Mouse (Mus musculus): ENCODE data around the gene Srsf12. TPM values are rescaled to one million over a fixed set of nuclear protein-coding genes. Genes with fewer than 3 reads are reported as not detected.

Gene Srsf12
- polyA plus RNA-seq, 1 experiment = not detected

- TF ChIP-seq GATA1 (IDR thresholded peaks at IDR 0.05; ENCODE audit: low read length) = no peak
These were observed 35.1 kb downstream of the Srsf12 start for GRCm38 (mm10) chr4:33243921-33244320.

DNA sequence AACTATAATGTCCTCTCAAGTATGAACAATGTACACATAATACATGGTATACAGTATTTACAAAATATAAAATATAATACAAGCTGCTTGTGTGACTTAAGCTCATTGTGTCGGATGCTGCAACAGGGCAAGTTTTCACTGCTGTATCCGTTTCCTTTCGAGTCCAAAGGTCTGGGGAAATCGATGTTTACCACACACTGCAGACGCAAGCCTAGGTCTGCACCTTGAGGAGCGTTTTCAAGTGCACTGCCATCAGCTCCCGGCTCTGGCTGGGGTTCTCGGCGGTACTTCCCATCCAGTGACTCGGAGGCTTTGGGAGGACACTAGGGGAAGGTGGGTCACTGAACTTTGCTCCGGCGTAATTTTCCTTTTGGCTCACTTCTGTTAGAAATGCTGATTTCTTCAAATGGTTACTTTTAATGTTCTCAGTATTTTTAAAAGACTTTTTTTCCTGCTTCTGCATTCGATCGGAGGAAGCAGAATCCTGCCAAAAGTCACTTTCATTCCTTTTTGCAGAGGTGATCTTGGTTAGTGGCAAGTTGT lies 37.1 kb downstream of the Srsf12 start:
- TF ChIP-seq GATA1 (IDR thresholded peaks at IDR 0.05; ENCODE audit: low read length) = no peak

GRCm38 (mm10) chr4:33247479-33248053 lies 38.8 kb downstream of the Srsf12 start:
- no peak for TF ChIP-seq GATA1 (IDR thresholded peaks at IDR 0.05; ENCODE audit: low read length)

DNA sequence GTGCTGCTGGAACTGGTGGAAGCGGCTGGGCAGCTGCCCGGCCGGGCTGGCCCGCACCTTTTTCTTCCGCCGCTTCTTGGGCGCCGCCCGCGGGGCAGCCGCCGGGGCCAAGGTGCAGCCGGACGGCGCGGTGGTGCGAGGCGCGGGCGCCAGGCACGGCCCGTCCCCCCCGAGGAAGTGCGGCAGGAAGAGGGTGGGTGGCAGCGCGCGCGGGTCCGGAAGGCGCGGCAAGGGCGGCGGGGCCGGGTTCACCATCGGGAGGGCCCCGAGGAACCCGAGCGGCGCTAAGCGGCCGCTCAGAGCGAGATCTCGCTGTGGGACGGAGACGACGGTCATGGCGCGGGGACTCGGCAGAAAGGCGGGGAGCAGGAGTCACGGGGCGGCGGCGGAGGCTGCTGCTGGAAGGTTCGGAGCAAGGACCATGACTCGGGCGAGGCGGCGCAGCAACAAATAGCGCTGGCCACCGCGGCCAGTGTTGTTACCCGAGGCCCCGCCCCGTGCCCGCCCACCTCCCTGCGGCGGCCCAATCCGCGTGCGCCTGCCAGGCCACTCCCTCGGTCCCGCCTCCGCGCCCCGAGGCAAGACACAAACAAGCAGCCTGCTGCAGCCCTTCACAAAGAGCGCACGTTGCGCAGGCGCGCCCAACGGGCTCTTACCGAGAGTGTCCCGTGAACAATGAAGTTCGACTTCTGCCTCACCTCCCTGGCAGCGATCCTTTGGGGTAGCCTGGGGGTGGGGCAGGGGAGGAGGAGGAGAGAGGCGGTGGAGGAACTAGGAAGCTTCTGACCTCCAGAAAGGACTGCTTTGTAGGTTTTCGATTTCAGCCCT lies 39.5 kb downstream of the Srsf12 start:
- TF ChIP-seq GATA1 (IDR thresholded peaks at IDR 0.05; ENCODE audit: low read length) = no peak

DNA sequence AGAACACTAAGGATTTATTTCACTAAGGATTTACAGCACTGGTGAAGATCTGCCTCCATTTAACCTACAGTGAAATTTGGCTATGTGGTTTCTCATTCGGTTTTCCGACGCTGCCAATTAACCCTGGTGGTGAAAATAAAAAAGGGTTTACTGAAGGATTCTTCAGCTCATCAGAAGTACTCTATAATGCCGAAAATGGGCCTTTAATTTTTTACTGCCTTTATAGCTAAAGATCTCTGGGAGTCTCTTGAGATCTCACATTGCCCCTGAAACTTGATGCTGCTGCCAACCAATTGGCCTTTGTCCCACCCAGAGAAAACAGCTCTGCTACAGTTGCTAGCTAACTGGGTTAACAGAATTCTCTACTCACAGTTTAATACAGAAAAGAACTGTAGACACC lies 40.1 kb downstream of the Srsf12 start:
- TF ChIP-seq GATA1 (IDR thresholded peaks at IDR 0.05; ENCODE audit: low read length) = no peak

DNA sequence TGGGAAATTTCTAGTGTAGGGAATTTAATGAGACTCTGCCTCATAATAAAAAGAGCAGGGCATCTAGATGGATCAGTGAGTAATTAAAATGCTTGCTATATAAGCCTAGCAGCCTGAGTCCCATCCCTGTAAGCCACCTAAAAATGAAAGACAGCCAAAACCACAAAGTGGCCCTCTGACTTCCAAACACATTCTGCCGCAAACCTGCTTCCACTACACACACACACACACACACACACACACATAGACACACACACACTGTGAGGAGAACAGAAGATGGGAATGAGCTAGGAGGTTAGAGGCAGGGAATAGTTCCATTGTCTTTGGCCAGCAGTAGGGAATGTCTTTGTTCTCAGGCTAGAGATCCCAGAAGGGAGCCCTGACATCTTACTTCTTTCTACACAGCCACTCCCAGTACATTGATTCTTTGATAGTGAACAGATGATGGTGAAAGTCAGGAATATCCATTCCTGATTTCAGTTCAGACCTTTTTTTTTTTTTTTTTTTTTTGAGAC lies 41.0 kb downstream of the Srsf12 start:
- TF ChIP-seq GATA1 (IDR thresholded peaks at IDR 0.05; ENCODE audit: low read length) = no peak

- TF ChIP-seq GATA1 (IDR thresholded peaks at IDR 0.05; ENCODE audit: low read length) = no peak
These were observed 42.1 kb downstream of the Srsf12 start for GRCm38 (mm10) chr4:33250867-33251266.

GRCm38 (mm10) chr4:33254706-33255105 lies 45.9 kb downstream of the Srsf12 start:
- no peak for TF ChIP-seq GATA1 (IDR thresholded peaks at IDR 0.05; ENCODE audit: low read length)

DNA sequence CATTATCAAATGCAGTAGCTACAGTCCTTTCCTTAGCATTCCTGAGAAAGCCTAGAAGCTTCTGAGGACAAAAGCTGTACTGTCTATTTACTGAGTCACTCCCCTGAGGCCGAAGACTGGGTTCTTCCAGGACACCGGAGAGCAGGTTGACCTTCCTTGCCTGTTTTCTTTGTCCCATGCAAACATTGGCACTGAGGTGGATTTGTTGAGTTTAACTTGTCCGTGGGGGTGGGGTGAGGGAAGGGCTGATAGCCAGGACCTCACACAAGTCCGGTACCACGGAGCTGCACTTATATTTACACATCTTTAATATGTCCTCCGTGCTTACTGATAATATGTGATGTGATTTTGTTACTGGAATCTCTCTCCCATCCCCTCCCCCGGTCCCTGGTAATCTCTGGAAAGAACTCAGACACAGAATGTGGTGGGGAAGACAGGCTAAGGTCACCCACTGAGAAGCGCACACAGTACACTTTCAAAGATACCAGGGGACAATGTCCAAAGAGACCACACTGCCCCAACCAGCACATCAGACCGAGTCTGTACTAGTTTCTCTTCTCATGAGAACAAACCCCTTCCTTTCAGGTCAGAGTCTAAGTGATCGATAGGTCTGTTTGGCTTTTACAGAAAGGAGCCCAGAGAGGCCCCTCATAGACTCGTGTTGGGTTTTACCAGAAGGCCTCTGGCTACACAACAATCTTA lies 48.6 kb downstream of the Srsf12 start:
- TF ChIP-seq GATA1 (IDR thresholded peaks at IDR 0.05; ENCODE audit: low read length) = no peak

GRCm38 (mm10) chr4:33260311-33260710 lies 51.5 kb downstream of the Srsf12 start:
- TF ChIP-seq GATA1 (IDR thresholded peaks at IDR 0.05; ENCODE audit: low read length) = no peak

DNA sequence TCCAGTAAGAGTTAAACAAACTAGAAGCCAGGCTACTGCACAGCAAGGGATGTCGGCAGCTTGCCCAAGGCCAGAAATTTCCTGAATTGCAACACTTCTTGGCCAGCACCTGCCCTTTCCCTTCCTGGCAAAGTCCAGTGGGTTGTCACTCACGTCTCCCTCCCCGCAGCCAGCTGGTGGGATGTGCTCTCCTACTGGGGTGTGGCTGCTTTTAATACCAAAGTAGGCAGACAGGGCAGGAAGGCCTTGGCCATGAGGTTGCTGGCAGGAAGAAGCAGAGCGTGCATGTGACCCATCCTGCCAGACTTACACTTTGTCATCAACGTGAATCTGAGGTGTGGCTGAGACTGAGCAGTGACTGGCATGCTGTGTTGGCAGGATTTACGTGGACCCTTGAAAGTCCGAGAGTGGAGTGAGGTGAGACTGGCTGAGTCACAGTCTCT lies 52.5 kb downstream of the Srsf12 start:
- TF ChIP-seq GATA1 (IDR thresholded peaks at IDR 0.05; ENCODE audit: low read length) = no peak

GRCm38 (mm10) chr4:33262897-33263296 lies 54.1 kb downstream of the Srsf12 start:
- no peak for TF ChIP-seq GATA1 (IDR thresholded peaks at IDR 0.05; ENCODE audit: low read length)

- no peak for TF ChIP-seq GATA1 (IDR thresholded peaks at IDR 0.05; ENCODE audit: low read length)
These were observed 56.4 kb downstream of the Srsf12 start for GRCm38 (mm10) chr4:33264979-33265726.

DNA sequence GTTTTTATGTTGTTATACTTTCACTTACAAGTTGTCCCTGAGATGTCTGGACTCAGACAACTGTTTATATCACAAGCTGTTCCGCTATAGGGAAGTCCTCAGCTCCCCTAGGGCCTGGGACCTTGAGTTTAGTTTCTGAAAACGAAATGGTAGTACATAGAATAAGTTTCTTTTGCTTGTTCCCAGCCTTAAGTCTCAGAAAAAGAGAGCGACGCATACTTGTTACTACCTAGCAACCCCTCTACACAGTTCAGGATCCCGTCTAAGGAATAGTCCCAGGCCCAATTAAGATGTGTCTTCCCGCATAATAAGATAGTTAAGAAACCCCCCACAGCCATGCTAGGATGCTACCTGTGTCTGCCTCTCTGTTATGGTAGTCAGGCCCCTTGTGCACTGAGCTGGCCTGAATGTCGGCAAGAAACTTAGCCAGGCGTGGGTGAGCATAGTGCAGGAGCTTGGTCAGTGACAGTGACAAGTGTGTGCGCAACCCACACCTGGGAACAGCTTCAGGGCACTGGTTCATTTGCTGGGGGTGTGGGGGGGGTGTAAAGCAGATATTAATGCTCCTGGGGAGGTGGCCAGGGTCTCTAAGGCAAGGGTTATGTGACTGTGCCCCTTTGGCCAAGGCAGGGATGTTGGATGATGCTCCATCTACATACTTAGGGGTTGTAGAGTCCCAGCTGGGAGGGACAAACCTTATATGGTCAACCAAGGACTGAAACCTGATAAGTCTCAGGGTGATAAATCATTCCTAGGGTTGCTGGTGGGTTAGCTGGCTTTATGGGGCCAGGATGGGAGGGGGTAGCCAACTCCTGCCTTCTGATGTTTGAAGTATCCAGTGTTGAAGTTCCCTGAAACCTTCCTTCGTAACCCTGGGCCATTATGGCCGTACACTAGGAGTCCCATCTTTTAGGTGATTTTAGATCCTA lies 61.9 kb downstream of the Srsf12 start:
- no peak for TF ChIP-seq GATA1 (IDR thresholded peaks at IDR 0.05; ENCODE audit: low read length)

Measured in G1E-ER4 (cell line).